25 mouse cellular contexts compared by ENCODE assay signal in genomic region chr16:23249285-23249684, GRCm38 (mm10). TPM values are rescaled to one million over a fixed set of nuclear protein-coding genes. Genes with fewer than 3 reads are reported as not detected.
DNase-seq lines count a peak whose midpoint lies in the region; ATAC-seq and TF ChIP-seq lines count a peak whose summit lies in the region.
"Had no signal": no experiment of that assay in that cellular context is flagged by ENCODE, and none has a peak within 500 bp of the region (broad histone marks: within the 10 kb centered on the region; RNA-seq: fewer than 3 reads in every experiment).

No protein-coding gene starts in this region.

- TF ChIP-seq EP300 in lung, postnatal 0 days (IDR thresholded peaks at IDR 0.05) = 0 out of 2 replicates have a peak, but pooled peaks have one; percentile 20

- peaks cover 65% of the 10 kb centered on the region for H3K27me3 ChIP-seq in heart, embryonic 12.5 days (replicated peaks)
- no peaks in the 10 kb centered on the region for H3K27me3 ChIP-seq in hindbrain, embryonic 10.5 days (ENCODE audit: insufficient read depth, poor library complexity, severe bottlenecking)
- H3K27me3 ChIP-seq in hindbrain, embryonic 13.5 days = no peaks in the 10 kb centered on the region
- H3K27me3 ChIP-seq in lung, postnatal 0 days (replicated peaks; ENCODE audit: insufficient read depth, low read length) = no peaks in the 10 kb centered on the region
- H3K27me3 ChIP-seq: CH12.LX; embryonic facial prominence, embryonic 12.5 days; hindbrain, embryonic 15.5 days; midbrain, embryonic 13.5 days; stomach, embryonic 15.5 days had no signal

- no peak overlapping the region for H3K27ac ChIP-seq in heart, embryonic 12.5 days (ENCODE audit: poor library complexity, severe bottlenecking)
- 0 out of 2 replicates have a peak overlapping the region, but pooled peaks have one; percentile 24 for H3K27ac ChIP-seq in hindbrain, embryonic 10.5 days
- H3K27ac ChIP-seq in hindbrain, embryonic 13.5 days = no peak overlapping the region
- no peak overlapping the region for H3K27ac ChIP-seq in lung, postnatal 0 days (ENCODE audit: low read length)
- H3K27ac ChIP-seq: forebrain, embryonic 12.5 days; hindbrain, embryonic 15.5 days; kidney, postnatal 0 days; limb, embryonic 10.5 days; midbrain, embryonic 13.5 days; stomach, embryonic 15.5 days had no signal

- H3K9me3 ChIP-seq in heart, embryonic 12.5 days (replicated peaks) = no peaks in the 10 kb centered on the region
- H3K9me3 ChIP-seq in hindbrain, embryonic 10.5 days = no peaks in the 10 kb centered on the region
- no peaks in the 10 kb centered on the region for H3K9me3 ChIP-seq in hindbrain, embryonic 13.5 days
- no peaks in the 10 kb centered on the region for H3K9me3 ChIP-seq in lung, postnatal 0 days (ENCODE audit: low read length)
- H3K9me3 ChIP-seq: embryonic facial prominence, embryonic 12.5 days; forebrain, embryonic 12.5 days; G1E; hindbrain, embryonic 15.5 days; limb, embryonic 10.5 days; megakaryocyte, embryonic 14.5 days; midbrain, embryonic 13.5 days; stomach, embryonic 15.5 days had no signal

- DNase-seq in heart, adult 11 months = peak; percentile 94
- DNase-seq in hindbrain, embryonic 10.5 days (ENCODE audit: low spot score) = no peak
- DNase-seq in lung, postnatal 0 days (ENCODE audit: low spot score) = peak; percentile 82
- DNase-seq in lung, postnatal 10 days = no peak
- no peak for DNase-seq in left cerebral cortex, postnatal 4 days
- DNase-seq: B cell, adult 2 months; cerebellum, adult 11-12 months; cerebellum, postnatal 10 days; gastrocnemius, postnatal 36 days; kidney, adult 2 months; liver, postnatal 0 days; thymus, postnatal 36 days had no signal

- H3K4me1 ChIP-seq in heart, embryonic 12.5 days (replicated peaks) = peaks cover 33% of the 10 kb centered on the region
- peaks cover 50% of the 10 kb centered on the region for H3K4me1 ChIP-seq in hindbrain, embryonic 10.5 days (replicated peaks)
- peaks cover 49% of the 10 kb centered on the region for H3K4me1 ChIP-seq in hindbrain, embryonic 13.5 days (replicated peaks)
- peaks cover 6% of the 10 kb centered on the region; the same call in 1 of the 2 replicates for H3K4me1 ChIP-seq in lung, postnatal 0 days (ENCODE audit: insufficient read depth, low read depth, low read length)
- H3K4me1 ChIP-seq: megakaryocyte, embryonic 14.5 days had no signal

- H3K36me3 ChIP-seq in heart, embryonic 12.5 days = no peaks in the 10 kb centered on the region
- no peaks in the 10 kb centered on the region for H3K36me3 ChIP-seq in hindbrain, embryonic 10.5 days
- no peaks in the 10 kb centered on the region for H3K36me3 ChIP-seq in hindbrain, embryonic 13.5 days
- no peaks in the 10 kb centered on the region for H3K36me3 ChIP-seq in lung, postnatal 0 days (ENCODE audit: insufficient read depth, low read length)
- H3K36me3 ChIP-seq: embryonic facial prominence, embryonic 12.5 days; forebrain, embryonic 12.5 days; G1E; hindbrain, embryonic 15.5 days; midbrain, embryonic 13.5 days; stomach, embryonic 15.5 days had no signal

- intact Hi-C loops in left cerebral cortex, postnatal 4 days (cut with DNase I) = no loop called here

- H3K4me2 ChIP-seq in heart, embryonic 12.5 days = no peak overlapping the region
- no peak overlapping the region for H3K4me2 ChIP-seq in hindbrain, embryonic 13.5 days
- H3K4me2 ChIP-seq in lung, postnatal 0 days (replicated peaks; ENCODE audit: low read depth, low read length) = no peak overlapping the region
- H3K4me2 ChIP-seq: embryonic facial prominence, embryonic 12.5 days; forebrain, embryonic 12.5 days; hindbrain, embryonic 15.5 days; liver, embryonic 11.5 days; midbrain, embryonic 13.5 days; stomach, embryonic 15.5 days had no signal

- no peak for TF ChIP-seq CTCF in lung, postnatal 0 days (IDR thresholded peaks at IDR 0.05)

- no peak for ATAC-seq in heart, embryonic 12.5 days (ENCODE audit: insufficient number of reproducible peaks, low FRiP score)
- no peak for ATAC-seq in hindbrain, embryonic 13.5 days (ENCODE audit: low FRiP score)
- ATAC-seq in lung, postnatal 0 days = peak; percentile 64
- ATAC-seq: liver, postnatal 0 days; midbrain, embryonic 13.5 days had no signal

- no peak overlapping the region for H3K4me3 ChIP-seq in heart, embryonic 12.5 days
- no peak overlapping the region for H3K4me3 ChIP-seq in hindbrain, embryonic 10.5 days
- H3K4me3 ChIP-seq in hindbrain, embryonic 13.5 days = no peak overlapping the region
- H3K4me3 ChIP-seq in lung, postnatal 0 days (ENCODE audit: low read depth, low read length) = no peak overlapping the region
- H3K4me3 ChIP-seq: embryonic facial prominence, embryonic 12.5 days; forebrain, embryonic 12.5 days; hindbrain, embryonic 15.5 days; limb, embryonic 10.5 days; megakaryocyte, embryonic 14.5 days; midbrain, embryonic 13.5 days; stomach, embryonic 15.5 days had no signal

- WGBS in heart, embryonic 12.5 days = 47% methylated on average over 4 of the region's 4 CpGs
- WGBS in hindbrain, embryonic 10.5 days = 61% methylated on average over 4 of the region's 4 CpGs
- WGBS in hindbrain, embryonic 13.5 days = 54% methylated on average over 4 of the region's 4 CpGs
- 50% methylated on average over 4 of the region's 4 CpGs for WGBS in lung, postnatal 0 days

- no peak overlapping the region for H3K9ac ChIP-seq in heart, embryonic 12.5 days
- no peak overlapping the region for H3K9ac ChIP-seq in hindbrain, embryonic 13.5 days
- H3K9ac ChIP-seq in lung, postnatal 0 days (replicated peaks; ENCODE audit: low read depth) = no peak overlapping the region
- H3K9ac ChIP-seq: embryonic facial prominence, embryonic 12.5 days; forebrain, embryonic 12.5 days; hindbrain, embryonic 15.5 days; liver, postnatal 0 days; midbrain, embryonic 13.5 days; stomach, embryonic 15.5 days had no signal

RNA-seq across cellular contexts. Expression of gene St6gal1, which starts 24.7 kb away (rescaled TPM):
- polyA plus RNA-seq in heart, embryonic 12.5 days (2016; fragmentation: Nextera tagmentation; extraction: Ambion mirVana) = 18.9 and 21.9 TPM in 2 replicates
- 22.8 and 26.6 TPM in 2 replicates for polyA plus RNA-seq in hindbrain, embryonic 10.5 days (2016; fragmentation: Nextera tagmentation; extraction: Ambion mirVana)
- polyA plus RNA-seq in hindbrain, embryonic 13.5 days (2015; fragmentation: Nextera tagmentation; extraction: Ambion mirVana) = 38.9 and 41.6 TPM in 2 replicates
- 42.2 and 46.4 TPM in 2 replicates for polyA plus RNA-seq in lung, postnatal 0 days (2015; fragmentation: Nextera tagmentation; extraction: Ambion mirVana)
- 10 to 100 TPM; 19.1 to 23.2 TPM for total RNA-seq in left cerebral cortex, postnatal 4 days (2021)

Comparison
In these comparisons a context has a peak if more than half of its experiments do, and no peak if none do; other contexts are left out.
1. DNase-seq: peak in heart, adult 11 months (single experiment) and lung, postnatal 0 days (single experiment); none in hindbrain, embryonic 10.5 days (single experiment), lung, postnatal 10 days (single experiment) and left cerebral cortex, postnatal 4 days (single experiment).